Mouse (Mus musculus) adrenal gland, adult 2 months (tissue): ENCODE results near the gene Ahsa1. TPM values are rescaled to one million over a fixed set of nuclear protein-coding genes. Genes with fewer than 3 reads are reported as not detected.
"Not testable (repeated sequence)": the region's sequence is repeated elsewhere in the genome, so short reads cannot be mapped to it uniquely, and the experiment has no call there.

ENCODE experiments used
- DNase-seq: peaks from one replicate; pipeline ENCODE4 v3.0.0; 2021
- microRNA-seq, 2 experiments: library from miRNA; unstranded; fragments of <30 nt; microRNA quantifications; one replicate each; pipeline ENCODE4 v1.2.0; 2021
- polyA plus RNA-seq: library from polyadenylated mRNA; depleted of rRNA; stranded (reverse); fragments of >200 nt; gene quantifications from 2 replicates; pipeline ENCODE4 v1.2.3, GENCODE M21; 2012; rRNA removed
- total RNA-seq, 2 experiments: library from RNA; stranded (reverse); gene quantifications; 2 replicates each; pipeline ENCODE4 v1.2.3; 2021

Ahsa1 gene
- total and polyA plus RNA-seq, 3 experiments = 41.8 to 227 (median 160) TPM

GRCm38 (mm10) chr12:87279879-87280278 is 13.6 kb downstream of the Ahsa1 start:
- no peak for DNase-seq

GRCm38 (mm10) chr12:87281766-87282165 is 15.5 kb downstream of the Ahsa1 start:
- DNase-seq = no peak

GRCm38 (mm10) chr12:87282743-87283142 is 16.5 kb downstream of the Ahsa1 start:
- DNase-seq = no peak

GRCm38 (mm10) chr12:87283706-87284105 is 17.4 kb downstream of the Ahsa1 start:
- DNase-seq = no peak

GRCm38 (mm10) chr12:87284268-87284667 is 18.0 kb downstream of the Ahsa1 start:
- no peak for DNase-seq

- no peak for DNase-seq
These were observed 18.4 kb downstream of the Ahsa1 start for GRCm38 (mm10) chr12:87284726-87285125.

GRCm38 (mm10) chr12:87289100-87289499 is 22.8 kb downstream of the Ahsa1 start:
- DNase-seq = no peak

- DNase-seq = no peak
These were observed 27.7 kb downstream of the Ahsa1 start for GRCm38 (mm10) chr12:87293934-87294333.

GRCm38 (mm10) chr12:87299037-87299656 is 32.9 kb downstream of the Ahsa1 start:
- DNase-seq = no peak

- DNase-seq = peak; percentile 65
These were observed 33.6 kb downstream of the Ahsa1 start, which contains the start of gene Ism2 for GRCm38 (mm10) chr12:87299657-87300440. Ism2 (minus strand) TSS chr12:87299705.

GRCm38 (mm10) chr12:87300441-87300690 is 34.1 kb downstream of the Ahsa1 start:
- DNase-seq = no peak

- DNase-seq = no peak
These were observed 34.9 kb downstream of the Ahsa1 start for GRCm38 (mm10) chr12:87301189-87301588.

- no peak for DNase-seq
These were observed 39.7 kb downstream of the Ahsa1 start for GRCm38 (mm10) chr12:87305767-87306583.

GRCm38 (mm10) chr12:87306584-87306844 is 40.2 kb downstream of the Ahsa1 start:
- not testable (repeated sequence) for DNase-seq

- DNase-seq = no peak
These were observed 46.8 kb downstream of the Ahsa1 start for GRCm38 (mm10) chr12:87313098-87313497.

- DNase-seq = no peak
These were observed 51.7 kb downstream of the Ahsa1 start for GRCm38 (mm10) chr12:87317951-87318350.

- no peak for DNase-seq
These were observed 53.0 kb downstream of the Ahsa1 start for GRCm38 (mm10) chr12:87319229-87319628.

Small RNAs within 50 kb of the gene (microRNA-seq; reads per million reads assigned to microRNA genes)
- gene Gm47293 = 0 reads per million in 2 experiments

Other genes with a start within 250 kb of the Ahsa1 start
- 1 to 10 TPM; 1.3 to 2.4 TPM for gene Tmem63c, start 245.1 kb upstream of the Ahsa1 start, total RNA-seq
- 1.0 and 1.8 TPM in 2 replicates for gene Tmem63c, start 245.1 kb upstream of the Ahsa1 start, polyA plus RNA-seq
- 1 to 10 TPM; 1.9 to 2.3 TPM for gene Ngb, start 163.9 kb upstream of the Ahsa1 start, total RNA-seq
- gene Ngb, start 163.9 kb upstream of the Ahsa1 start, polyA plus RNA-seq = 4.0 and 7.9 TPM in 2 replicates
- 100 to 1,000 TPM; 133 to 179 TPM for gene Gstz1, start 119.3 kb upstream of the Ahsa1 start, total RNA-seq
- 93.7 and 100 TPM in 2 replicates for gene Gstz1, start 119.3 kb upstream of the Ahsa1 start, polyA plus RNA-seq
- 10 to 100 TPM; 13.0 to 13.5 TPM for gene Pomt2, start 118.5 kb upstream of the Ahsa1 start, total RNA-seq
- 12.7 and 13.6 TPM in 2 replicates for gene Pomt2, start 118.5 kb upstream of the Ahsa1 start, polyA plus RNA-seq
- 1 to 10 TPM; 1.8 to 2.9 TPM for gene Samd15, start 66.8 kb upstream of the Ahsa1 start, total RNA-seq
- 0.27 TPM in 1 of 2 replicates, not detected in the other for gene Samd15, start 66.8 kb upstream of the Ahsa1 start, polyA plus RNA-seq
- 10 to 100 TPM; 25.7 to 28.6 TPM for gene Tmed8, start 66.0 kb upstream of the Ahsa1 start, total RNA-seq
- gene Tmed8, start 66.0 kb upstream of the Ahsa1 start, polyA plus RNA-seq = 4.3 and 5.6 TPM in 2 replicates
- gene Noxred1, start 27.7 kb upstream of the Ahsa1 start, total RNA-seq = 1 to 10 TPM in 1 of 2 experiments, under 1 TPM in 1; 0.76 to 1.4 TPM
- 0.22 TPM in 1 of 2 replicates, not detected in the other for gene Noxred1, start 27.7 kb upstream of the Ahsa1 start, polyA plus RNA-seq
- 10 to 100 TPM; 38.0 to 40.9 TPM for gene Vipas39, start 223 bp upstream of the Ahsa1 start, total RNA-seq
- 14.1 and 14.2 TPM in 2 replicates for gene Vipas39, start 223 bp upstream of the Ahsa1 start, polyA plus RNA-seq
- gene Ism2, start 33.2 kb downstream of the Ahsa1 start, total RNA-seq = not detected
- gene Ism2, start 33.2 kb downstream of the Ahsa1 start, polyA plus RNA-seq = 0.07 and 0.16 TPM in 2 replicates
- gene Sptlc2, start 121.9 kb downstream of the Ahsa1 start, total RNA-seq = 100 to 1,000 TPM; 176 to 197 TPM
- 29.7 and 61.1 TPM in 2 replicates for gene Sptlc2, start 121.9 kb downstream of the Ahsa1 start, polyA plus RNA-seq
- gene Slirp, start 177.4 kb downstream of the Ahsa1 start, total RNA-seq = 100 to 1,000 TPM; 182 to 188 TPM
- gene Slirp, start 177.4 kb downstream of the Ahsa1 start, polyA plus RNA-seq = 5.1 TPM in 2 replicates
- 10 to 100 TPM; 15.3 to 28.5 TPM for gene Alkbh1, start 177.5 kb downstream of the Ahsa1 start, total RNA-seq
- gene Alkbh1, start 177.5 kb downstream of the Ahsa1 start, polyA plus RNA-seq = 11.3 and 13.3 TPM in 2 replicates
- 10 to 100 TPM; 60.7 to 75.1 TPM for gene Snw1, start 205.8 kb downstream of the Ahsa1 start, total RNA-seq
- gene Snw1, start 205.8 kb downstream of the Ahsa1 start, polyA plus RNA-seq = 2.1 and 2.3 TPM in 2 replicates
- not detected for gene Gm5788, start 228.2 kb downstream of the Ahsa1 start, total RNA-seq
- gene Gm5788, start 228.2 kb downstream of the Ahsa1 start, polyA plus RNA-seq = not detected in 2 replicates
- not detected for gene Gm8300, start 247.8 kb downstream of the Ahsa1 start, total RNA-seq
- not detected in 2 replicates for gene Gm8300, start 247.8 kb downstream of the Ahsa1 start, polyA plus RNA-seq